Mouse (Mus musculus): ENCODE results near the gene Tmem258. TPM values are rescaled to one million over a fixed set of nuclear protein-coding genes. Genes with fewer than 3 reads are reported as not detected.

The Tmem258 gene
- polyA plus RNA-seq, 1 experiment: 285 TPM

- Histone ChIP-seq H3K4me3 (ENCODE audit: insufficient read depth, low read length) (no peak overlapping the region), H3K4me1 (ENCODE audit: control insufficient read depth, insufficient read depth, low read length) (no peaks in the 10 kb centered on the region), H3K27ac (ENCODE audit: insufficient read depth, low read length) (no peak overlapping the region; the same call in 1 of the 2 replicates)
- no peak for TF ChIP-seq CTCF (IDR thresholded peaks at IDR 0.05; ENCODE audit: borderline replicate concordance, insufficient read depth, low read length)
- no peak for TF ChIP-seq POLR2A (IDR thresholded peaks at IDR 0.05; ENCODE audit: low read depth, low read length)
Measured at GRCm38 (mm10) chr19:10195252-10195651, 8.6 kb upstream of the Tmem258 start.

GRCm38 (mm10) chr19:10197130-10197529, 6.7 kb upstream of the Tmem258 start:
- TF ChIP-seq CTCF (IDR thresholded peaks at IDR 0.05; ENCODE audit: borderline replicate concordance, insufficient read depth, low read length) (no peak), POLR2A (IDR thresholded peaks at IDR 0.05; ENCODE audit: low read depth, low read length) (no peak)
- no peaks in the 10 kb centered on the region for H3K4me1 ChIP-seq (ENCODE audit: control insufficient read depth, insufficient read depth, low read length)
- no peak overlapping the region for H3K4me3 ChIP-seq (ENCODE audit: insufficient read depth, low read length)
- no peak overlapping the region for H3K27ac ChIP-seq (ENCODE audit: insufficient read depth, low read length)

- no peak for TF ChIP-seq POLR2A (IDR thresholded peaks at IDR 0.05; ENCODE audit: low read depth, low read length)
- no peak for TF ChIP-seq CTCF (IDR thresholded peaks at IDR 0.05; ENCODE audit: borderline replicate concordance, insufficient read depth, low read length)
- Histone ChIP-seq H3K4me1 (ENCODE audit: control insufficient read depth, insufficient read depth, low read length) (0 out of 2 replicates have a peak, but pooled peaks cover 3% of the 10 kb centered on the region), H3K27ac (ENCODE audit: insufficient read depth, low read length) (no peak overlapping the region), H3K4me3 (ENCODE audit: insufficient read depth, low read length) (no peak overlapping the region)
Measured at GRCm38 (mm10) chr19:10198286-10198685, 5.5 kb upstream of the Tmem258 start.

- H3K4me1 ChIP-seq (ENCODE audit: control insufficient read depth, insufficient read depth, low read length): 0 out of 2 replicates have a peak, but pooled peaks cover 3% of the 10 kb centered on the region
- no peak overlapping the region for H3K27ac ChIP-seq (ENCODE audit: insufficient read depth, low read length)
- H3K4me3 ChIP-seq (ENCODE audit: insufficient read depth, low read length): no peak overlapping the region
- TF ChIP-seq POLR2A (IDR thresholded peaks at IDR 0.05; ENCODE audit: low read depth, low read length): no peak
- TF ChIP-seq CTCF (IDR thresholded peaks at IDR 0.05; ENCODE audit: borderline replicate concordance, insufficient read depth, low read length): peak; percentile 97
Measured at GRCm38 (mm10) chr19:10198723-10199122, 5.1 kb upstream of the Tmem258 start.

GRCm38 (mm10) chr19:10203146-10203847, 517 bp upstream of the Tmem258 start:
- TF ChIP-seq CTCF (IDR thresholded peaks at IDR 0.05; ENCODE audit: borderline replicate concordance, insufficient read depth, low read length): no peak
- 0 out of 2 replicates have a peak, but pooled peaks have one; percentile 48 for TF ChIP-seq POLR2A (IDR thresholded peaks at IDR 0.05; ENCODE audit: low read depth, low read length)
- Histone ChIP-seq H3K4me1 (ENCODE audit: control insufficient read depth, insufficient read depth, low read length) (0 out of 2 replicates have a peak, but pooled peaks cover 3% of the 10 kb centered on the region), H3K4me3 (ENCODE audit: insufficient read depth, low read length) (peak overlapping the region; percentile 89), H3K27ac (ENCODE audit: insufficient read depth, low read length) (peak overlapping the region; percentile 71; the same call in 1 of the 2 replicates)

GRCm38 (mm10) chr19:10204616-10205001, 795 bp downstream of the Tmem258 start:
- TF ChIP-seq CTCF (IDR thresholded peaks at IDR 0.05; ENCODE audit: borderline replicate concordance, insufficient read depth, low read length): no peak
- TF ChIP-seq POLR2A (IDR thresholded peaks at IDR 0.05; ENCODE audit: low read depth, low read length): 0 out of 2 replicates have a peak, but pooled peaks have one; percentile 9
- H3K27ac ChIP-seq (ENCODE audit: insufficient read depth, low read length): peak overlapping the region; percentile 57; the same call in 1 of the 2 replicates

GRCm38 (mm10) chr19:10205051-10205450, 1.2 kb downstream of the Tmem258 start:
- H3K27ac ChIP-seq (ENCODE audit: insufficient read depth, low read length): no peak overlapping the region
- H3K4me1 ChIP-seq (ENCODE audit: control insufficient read depth, insufficient read depth, low read length): 0 out of 2 replicates have a peak, but pooled peaks cover 3% of the 10 kb centered on the region
- H3K4me3 ChIP-seq (ENCODE audit: insufficient read depth, low read length): peak overlapping the region; percentile 89
- TF ChIP-seq POLR2A (IDR thresholded peaks at IDR 0.05; ENCODE audit: low read depth, low read length) (no peak), CTCF (IDR thresholded peaks at IDR 0.05; ENCODE audit: borderline replicate concordance, insufficient read depth, low read length) (no peak)

More at GRCm38 (mm10) chr19:10204616-10205001, 795 bp downstream of the Tmem258 start:
- Histone ChIP-seq H3K4me1 (ENCODE audit: control insufficient read depth, insufficient read depth, low read length) (0 out of 2 replicates have a peak, but pooled peaks cover 3% of the 10 kb centered on the region), H3K4me3 (ENCODE audit: insufficient read depth, low read length) (peak overlapping the region; percentile 89)

GRCm38 (mm10) chr19:10208851-10209250, 5.0 kb downstream of the Tmem258 start:
- no peak overlapping the region for H3K4me3 ChIP-seq (ENCODE audit: insufficient read depth, low read length)
- no peak for TF ChIP-seq POLR2A (IDR thresholded peaks at IDR 0.05; ENCODE audit: low read depth, low read length)
- no peak for TF ChIP-seq CTCF (IDR thresholded peaks at IDR 0.05; ENCODE audit: borderline replicate concordance, insufficient read depth, low read length)
- no peaks in the 10 kb centered on the region for H3K4me1 ChIP-seq (ENCODE audit: control insufficient read depth, insufficient read depth, low read length)
- no peak overlapping the region for H3K27ac ChIP-seq (ENCODE audit: insufficient read depth, low read length)

GRCm38 (mm10) chr19:10210885-10211284, 7.1 kb downstream of the Tmem258 start:
- Histone ChIP-seq H3K4me1 (ENCODE audit: control insufficient read depth, insufficient read depth, low read length) (no peaks in the 10 kb centered on the region), H3K27ac (ENCODE audit: insufficient read depth, low read length) (no peak overlapping the region), H3K4me3 (ENCODE audit: insufficient read depth, low read length) (no peak overlapping the region)
- TF ChIP-seq CTCF (IDR thresholded peaks at IDR 0.05; ENCODE audit: borderline replicate concordance, insufficient read depth, low read length) (no peak), POLR2A (IDR thresholded peaks at IDR 0.05; ENCODE audit: low read depth, low read length) (no peak)

Measured in embryonic fibroblast, embryonic 13.5 days (primary cell).